Mouse (Mus musculus): ENCODE data around the gene Ache.

DNA sequence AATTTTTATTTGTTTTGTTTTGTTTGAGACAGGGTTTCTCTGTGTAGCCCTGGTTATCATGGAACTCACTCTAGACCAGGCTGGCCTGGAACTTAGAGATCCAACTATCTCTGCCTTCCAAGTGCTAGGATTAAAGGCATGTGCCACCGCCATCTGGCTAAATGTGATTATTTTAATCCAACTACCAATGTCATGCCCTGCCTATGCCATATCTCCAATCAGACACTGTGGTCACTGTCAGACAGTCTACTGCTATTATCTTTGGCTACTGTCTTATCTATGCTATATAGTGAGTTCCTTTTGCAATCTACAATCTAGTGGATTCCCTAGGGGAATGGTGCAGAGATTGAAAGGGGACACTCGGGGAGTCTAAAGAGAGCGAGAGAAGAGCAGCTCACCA, 33.7 kb downstream of the Ache start:
- no peak for TF ChIP-seq CTCF (IDR thresholded peaks at IDR 0.05; ENCODE audit: low read depth, low read length)
- no peak for TF ChIP-seq POLR2AphosphoS5 (IDR thresholded peaks at IDR 0.05; ENCODE audit: insufficient replicate concordance, low read depth, low read length)

Measured in G1E (cell line).